Mouse (Mus musculus) hindbrain, embryonic 10.5 days (tissue): Measurements from ENCODE around the gene Sipa1l1. TPM values are rescaled to one million over a fixed set of nuclear protein-coding genes. Genes with fewer than 3 reads are reported as not detected.
A peak's percentile ranks its signal among the peaks of the same experiment; 100 is the strongest.

Experiments used
- DNase-seq: peaks from one replicate; pipeline ENCODE4 v3.0.0-alpha.2; 2017; ENCODE audit warnings: low spot score
- H3K27ac ChIP-seq: fragments of 300-500 bp; sonication (generic); 2 replicates; pipeline ENCODE4 v1.5.1; 2016; ENCODE audit warnings: mild to moderate bottlenecking, moderate library complexity
- H3K27me3 ChIP-seq: fragments of 300-500 bp; sonication (generic); 2 replicates; pipeline ENCODE4 v1.6.1; 2016; ENCODE audit warnings: mild to moderate bottlenecking; ENCODE audit not compliant: poor library complexity, insufficient read depth, severe bottlenecking
- H3K36me3 ChIP-seq: fragments of 300-500 bp; sonication (generic); 2 replicates; pipeline ENCODE4 v1.6.1; 2016; ENCODE audit warnings: mild to moderate bottlenecking, moderate library complexity
- H3K4me1 ChIP-seq: fragments of 300-500 bp; sonication (generic); replicated peaks from 2 replicates; pipeline ENCODE4 v1.6.1; 2016; ENCODE audit warnings: mild to moderate bottlenecking
- H3K4me3 ChIP-seq: fragments of 300-500 bp; sonication (generic); 2 replicates; pipeline ENCODE4 v1.5.1; 2016; ENCODE audit warnings: mild to moderate bottlenecking, moderate library complexity
- H3K9me3 ChIP-seq: fragments of 300-500 bp; sonication (generic); 2 replicates; pipeline ENCODE4 v1.6.1; 2016; ENCODE audit warnings: mild to moderate bottlenecking, moderate library complexity
- WGBS: fragments of 180-500 bp; shearing (Covaris S2); methylation state at CpG from one replicate; pipeline ENCODE4 v1.1.7; 2016; 5-methylcytosine and 5-hydroxymethylcytosine counted together
- polyA plus RNA-seq: library from polyadenylated mRNA; unstranded; fragments of >200 nt; fragmentation: Nextera tagmentation; extraction: Ambion mirVana; gene quantifications from 2 replicates; pipeline ENCODE4 v1.2.1, GENCODE M21; 2016

Sipa1l1 gene
- polyA plus RNA-seq, 1 experiment from 2014 or later = 26.0 TPM

DNA sequence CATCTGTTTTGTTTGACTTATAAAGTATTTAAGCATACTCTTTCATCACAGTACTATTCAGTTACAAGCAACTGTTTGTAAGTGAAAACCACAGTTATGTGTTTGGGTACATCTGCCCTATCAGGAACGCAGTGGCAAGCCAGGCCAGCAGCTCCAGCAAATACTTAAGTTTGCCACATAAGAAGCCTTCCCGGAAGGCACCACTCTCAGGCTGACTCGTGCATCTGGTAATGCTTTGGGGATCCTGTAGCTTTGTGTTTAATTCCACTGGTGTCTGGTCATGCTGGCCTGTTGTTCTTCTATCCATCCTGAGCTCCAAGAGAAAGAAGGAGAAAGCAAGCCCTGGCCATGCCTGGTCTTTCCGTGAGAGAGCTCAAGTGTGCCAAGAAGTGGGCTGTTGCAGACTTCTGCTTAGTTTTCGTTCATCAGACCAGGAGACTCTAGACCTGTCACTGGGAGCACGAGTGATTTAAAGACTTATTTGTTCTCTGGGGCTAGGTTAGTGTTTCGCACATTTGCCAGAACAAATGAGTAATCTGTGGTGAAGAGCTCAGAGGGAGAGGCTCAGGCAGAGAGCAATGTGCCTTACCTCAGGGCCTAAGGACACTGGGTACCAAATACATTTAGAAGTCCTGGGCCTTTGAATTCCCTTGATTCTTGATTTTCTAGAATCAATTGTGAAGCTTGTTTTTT lies 153.8 kb downstream of the Sipa1l1 start:
- no peak overlapping the region for H3K27ac ChIP-seq
- 73% methylated on average over 7 of the region's 7 CpGs for WGBS
- DNase-seq = no peak
- no peaks in the 10 kb centered on the region for H3K36me3 ChIP-seq
- H3K4me1 ChIP-seq = peaks cover 7% of the 10 kb centered on the region; the same call in 1 of the 2 replicates
- H3K4me3 ChIP-seq = no peak overlapping the region
- no peaks in the 10 kb centered on the region for H3K9me3 ChIP-seq
- H3K27me3 ChIP-seq = no peaks in the 10 kb centered on the region

DNA sequence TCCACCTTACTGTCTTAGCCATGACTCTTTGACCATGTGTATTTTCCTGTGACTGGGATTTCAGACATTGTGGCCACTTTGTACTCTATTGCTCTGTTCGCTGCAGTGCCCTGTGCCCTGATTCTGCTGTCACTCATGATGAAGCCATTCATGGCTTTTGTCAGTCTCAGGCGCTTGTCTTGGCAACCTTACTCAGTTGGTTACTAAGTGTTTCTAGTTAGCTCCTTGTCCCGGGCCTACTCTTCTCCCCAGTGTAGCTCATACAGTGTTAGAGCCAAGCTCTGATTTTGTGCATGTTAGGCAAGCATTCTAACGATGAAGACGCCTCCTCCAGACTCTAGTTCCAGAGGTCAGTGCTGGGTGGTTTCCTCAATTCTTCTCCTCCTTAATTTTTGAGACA lies 155.5 kb downstream of the Sipa1l1 start:
- no peak for DNase-seq
- Histone ChIP-seq H3K27me3 (no peaks in the 10 kb centered on the region), H3K4me3 (no peak overlapping the region), H3K9me3 (no peaks in the 10 kb centered on the region), H3K36me3 (no peaks in the 10 kb centered on the region), H3K27ac (no peak overlapping the region), H3K4me1 (peaks cover 7% of the 10 kb centered on the region; the same call in 1 of the 2 replicates)
- WGBS = 78% methylated on average over 5 of the region's 5 CpGs

DNA sequence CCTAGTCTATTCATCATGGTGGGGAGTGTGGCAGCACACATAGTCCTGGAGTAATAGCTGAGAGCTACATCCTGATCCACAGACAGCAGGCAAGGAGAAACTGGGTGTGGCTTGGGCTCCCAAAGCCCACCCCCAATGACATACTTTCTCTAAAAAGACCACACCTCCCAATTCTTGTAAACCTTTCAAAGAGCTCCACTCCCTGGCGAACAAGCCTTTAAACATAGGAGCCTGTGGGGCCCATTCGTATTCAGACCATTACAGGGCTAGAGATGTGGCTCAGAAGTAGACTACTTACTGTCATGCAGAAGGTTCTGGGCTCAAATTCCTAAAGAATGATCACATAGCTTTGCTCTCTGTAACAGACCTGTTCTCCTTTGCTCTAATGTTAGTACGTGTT lies 156.4 kb downstream of the Sipa1l1 start:
- 90% methylated on average over 3 of the region's 3 CpGs for WGBS
- H3K27me3 ChIP-seq = no peaks in the 10 kb centered on the region
- H3K4me1 ChIP-seq = peaks cover 7% of the 10 kb centered on the region; the same call in 1 of the 2 replicates
- H3K9me3 ChIP-seq = no peaks in the 10 kb centered on the region
- no peak overlapping the region for H3K4me3 ChIP-seq
- no peak overlapping the region for H3K27ac ChIP-seq
- no peaks in the 10 kb centered on the region for H3K36me3 ChIP-seq
- DNase-seq = no peak

DNA sequence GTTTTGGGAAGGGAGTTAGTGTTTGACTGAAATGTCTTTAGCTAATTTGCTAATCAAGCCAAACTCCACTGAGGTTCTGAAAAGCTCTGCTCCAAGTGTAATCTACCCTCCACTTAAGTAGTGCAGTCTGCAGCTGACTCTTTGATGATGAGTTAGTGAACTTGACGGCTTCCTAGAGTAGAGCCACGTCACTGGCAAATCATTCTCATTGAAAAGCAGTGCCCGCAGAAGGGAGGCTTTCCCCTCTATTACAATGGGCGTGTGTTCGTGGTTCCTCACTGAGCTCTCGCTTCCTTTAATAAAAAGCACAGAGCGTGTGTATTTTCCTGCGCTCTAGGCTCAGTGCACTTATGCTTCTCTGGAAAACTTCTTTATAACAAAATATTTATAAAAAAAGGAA lies 157.3 kb downstream of the Sipa1l1 start:
- Histone ChIP-seq H3K27ac (no peak overlapping the region), H3K36me3 (no peaks in the 10 kb centered on the region), H3K27me3 (no peaks in the 10 kb centered on the region), H3K4me3 (no peak overlapping the region), H3K4me1 (peaks cover 7% of the 10 kb centered on the region; the same call in 1 of the 2 replicates), H3K9me3 (no peaks in the 10 kb centered on the region)
- WGBS = 80% methylated on average over 8 of the region's 8 CpGs
- no peak for DNase-seq

DNA sequence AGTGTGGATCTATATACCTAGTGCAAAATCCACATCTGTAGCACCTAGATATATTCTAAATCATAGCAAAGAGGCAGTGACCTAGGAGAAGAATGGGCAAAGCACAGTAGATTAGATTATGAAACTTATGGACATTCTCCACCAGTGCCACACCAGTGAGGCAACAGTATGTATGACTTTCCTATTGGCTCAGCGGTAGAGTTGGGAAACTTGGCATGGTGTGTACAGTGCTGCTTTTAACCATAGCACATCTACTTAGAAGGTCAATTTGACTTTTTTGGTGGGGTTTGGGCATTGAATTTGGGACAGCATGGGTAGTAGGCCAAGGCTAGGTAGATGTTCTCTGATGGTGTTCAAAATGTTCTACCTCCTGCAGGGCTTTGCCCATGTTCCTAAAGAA lies 159.0 kb downstream of the Sipa1l1 start:
- Histone ChIP-seq H3K27ac (no peak overlapping the region), H3K4me3 (no peak overlapping the region), H3K9me3 (no peaks in the 10 kb centered on the region), H3K27me3 (no peaks in the 10 kb centered on the region), H3K4me1 (peaks cover 5% of the 10 kb centered on the region; the same call in 1 of the 2 replicates), H3K36me3 (no peaks in the 10 kb centered on the region)
- WGBS = 100% methylated on average over 1 of the region's 1 CpGs
- DNase-seq = no peak

DNA sequence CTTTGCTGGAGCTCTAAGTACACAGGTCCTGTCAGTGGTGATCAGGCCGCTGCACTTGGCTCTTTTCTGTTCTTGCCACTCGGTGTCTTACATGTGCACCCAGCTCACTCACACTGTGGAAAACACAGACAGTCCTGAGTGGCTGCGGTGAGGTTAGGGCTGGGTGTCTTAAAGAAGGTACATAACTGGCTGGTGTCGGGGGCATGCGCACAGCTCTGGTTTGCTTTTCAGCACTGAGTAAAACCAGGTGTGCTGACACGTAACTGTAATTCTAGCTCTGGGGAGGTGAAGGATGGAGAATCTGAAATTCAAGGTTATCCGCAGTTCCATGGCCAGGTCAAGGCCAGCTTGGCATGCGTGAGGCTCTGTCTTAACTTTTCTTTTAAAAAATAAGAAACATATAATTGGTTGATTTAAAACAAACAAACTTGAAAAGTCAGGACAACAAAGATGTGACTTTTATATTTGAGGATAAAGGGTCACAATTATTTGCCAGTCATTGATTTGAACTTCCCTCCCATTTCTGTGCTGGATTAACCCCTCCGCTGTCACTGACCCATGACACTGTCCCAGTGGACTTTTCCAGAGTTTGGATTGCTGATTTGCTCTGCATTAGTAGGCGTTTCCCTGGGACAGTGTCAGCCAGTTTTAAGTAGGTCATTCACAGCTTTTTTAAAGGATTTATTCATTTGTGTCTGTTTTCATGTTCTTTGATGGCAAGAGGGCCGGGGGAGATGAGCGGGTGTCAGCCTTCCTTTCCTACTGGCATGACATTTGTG lies 163.9 kb downstream of the Sipa1l1 start:
- Histone ChIP-seq H3K4me1 (peaks cover 27% of the 10 kb centered on the region), H3K27me3 (no peaks in the 10 kb centered on the region), H3K36me3 (no peaks in the 10 kb centered on the region), H3K27ac (no peak overlapping the region), H3K4me3 (no peak overlapping the region), H3K9me3 (no peaks in the 10 kb centered on the region)
- no peak for DNase-seq
- WGBS = 75% methylated on average over 12 of the region's 12 CpGs

DNA sequence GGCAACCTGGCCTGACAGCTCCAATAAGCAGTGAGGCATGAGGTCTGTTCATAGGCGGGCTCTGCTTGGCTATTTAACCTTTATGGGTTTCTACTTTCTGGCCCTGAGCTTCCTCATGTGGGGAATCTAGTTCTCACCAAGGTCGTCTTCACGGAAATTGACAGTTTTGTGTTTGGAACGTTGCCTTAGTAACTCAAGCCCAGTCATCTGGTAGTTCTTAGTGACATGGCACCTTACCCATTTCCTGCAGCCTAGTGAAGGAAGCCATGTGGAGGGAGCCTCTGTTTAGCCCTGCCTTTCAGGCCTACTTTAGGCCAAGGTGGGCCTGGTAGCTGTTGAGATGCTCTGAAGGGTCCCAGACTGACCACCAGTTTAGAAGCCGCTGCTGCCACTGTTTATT lies 164.9 kb downstream of the Sipa1l1 start:
- no peaks in the 10 kb centered on the region for H3K27me3 ChIP-seq
- H3K27ac ChIP-seq = no peak overlapping the region
- 73% methylated on average over 5 of the region's 5 CpGs for WGBS
- peaks cover 30% of the 10 kb centered on the region for H3K4me1 ChIP-seq
- DNase-seq = no peak
- H3K9me3 ChIP-seq = no peaks in the 10 kb centered on the region
- no peaks in the 10 kb centered on the region for H3K36me3 ChIP-seq
- H3K4me3 ChIP-seq = no peak overlapping the region

DNA sequence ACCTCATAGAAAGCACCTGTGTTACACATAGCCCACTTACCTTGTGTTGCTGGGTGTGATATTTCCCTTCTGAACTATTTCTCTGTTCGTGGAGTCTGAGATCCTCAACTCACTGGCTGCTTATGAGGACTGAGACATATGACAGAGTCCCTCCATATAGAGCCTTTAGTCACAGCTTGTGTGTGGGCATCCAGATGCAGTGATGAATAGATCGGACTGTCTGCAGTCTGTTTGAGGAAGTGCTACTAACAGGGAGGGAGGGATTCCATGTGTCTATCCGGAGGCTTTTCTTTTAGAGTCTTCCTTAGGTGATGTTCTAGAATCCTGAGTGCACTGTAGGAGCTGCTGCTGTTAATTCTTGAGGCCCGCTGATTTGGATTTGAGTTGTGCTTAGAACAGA lies 165.4 kb downstream of the Sipa1l1 start:
- DNase-seq = no peak
- no peaks in the 10 kb centered on the region for H3K36me3 ChIP-seq
- H3K27me3 ChIP-seq = no peaks in the 10 kb centered on the region
- H3K4me3 ChIP-seq = no peak overlapping the region
- H3K27ac ChIP-seq = no peak overlapping the region
- no peaks in the 10 kb centered on the region for H3K9me3 ChIP-seq
- H3K4me1 ChIP-seq = peaks cover 35% of the 10 kb centered on the region
- WGBS = 48% methylated on average over 4 of the region's 4 CpGs

DNA sequence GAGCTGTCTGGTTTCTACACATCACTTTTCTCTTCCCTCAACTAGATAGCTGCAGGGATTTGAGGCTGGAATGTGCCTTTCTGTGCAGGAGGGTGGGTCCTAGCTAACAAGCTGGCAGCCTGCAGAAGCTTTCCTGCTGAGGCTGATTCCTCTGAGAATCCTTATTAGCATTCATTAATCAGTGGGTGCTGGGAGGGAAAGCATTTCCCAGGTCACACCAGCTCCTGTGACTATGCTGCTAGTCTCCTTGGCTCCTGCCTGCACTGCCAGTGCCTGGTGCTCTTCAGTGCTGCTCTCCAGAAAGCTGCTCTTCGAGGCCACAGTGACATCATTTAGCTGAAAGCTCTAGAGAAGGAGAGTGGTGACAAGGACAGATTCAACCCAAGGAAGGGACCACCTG lies 166.0 kb downstream of the Sipa1l1 start:
- Histone ChIP-seq H3K4me1 (peaks cover 39% of the 10 kb centered on the region), H3K27me3 (no peaks in the 10 kb centered on the region), H3K27ac (peak overlapping the region; percentile 59), H3K9me3 (no peaks in the 10 kb centered on the region), H3K4me3 (no peak overlapping the region), H3K36me3 (no peaks in the 10 kb centered on the region)
- DNase-seq = no peak
- 24% methylated on average over 1 of the region's 1 CpGs for WGBS

DNA sequence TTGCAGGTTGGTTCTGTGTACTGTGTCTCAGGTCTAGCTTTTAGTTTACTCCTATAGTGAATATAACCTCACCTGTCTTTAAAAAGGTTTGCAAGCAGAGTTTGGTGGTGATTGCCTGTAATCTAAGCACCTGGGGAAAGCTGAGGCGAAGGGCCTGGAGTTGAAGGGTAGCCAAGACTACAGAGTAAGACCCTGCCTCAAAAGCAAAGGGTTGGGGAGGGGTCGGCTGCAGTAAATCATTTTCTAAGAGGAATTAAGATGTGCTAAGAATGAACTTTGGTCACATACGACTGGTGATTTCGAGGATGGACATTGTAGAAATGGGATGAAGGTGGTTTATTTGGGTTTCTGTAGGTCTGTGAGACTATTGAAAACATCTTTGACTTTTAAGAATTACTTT lies 169.4 kb downstream of the Sipa1l1 start:
- Histone ChIP-seq H3K4me1 (peaks cover 31% of the 10 kb centered on the region), H3K27ac (no peak overlapping the region), H3K9me3 (no peaks in the 10 kb centered on the region), H3K36me3 (peaks cover 24% of the 10 kb centered on the region), H3K27me3 (no peaks in the 10 kb centered on the region), H3K4me3 (no peak overlapping the region)
- no peak for DNase-seq
- WGBS = 88% methylated on average over 4 of the region's 4 CpGs

DNA sequence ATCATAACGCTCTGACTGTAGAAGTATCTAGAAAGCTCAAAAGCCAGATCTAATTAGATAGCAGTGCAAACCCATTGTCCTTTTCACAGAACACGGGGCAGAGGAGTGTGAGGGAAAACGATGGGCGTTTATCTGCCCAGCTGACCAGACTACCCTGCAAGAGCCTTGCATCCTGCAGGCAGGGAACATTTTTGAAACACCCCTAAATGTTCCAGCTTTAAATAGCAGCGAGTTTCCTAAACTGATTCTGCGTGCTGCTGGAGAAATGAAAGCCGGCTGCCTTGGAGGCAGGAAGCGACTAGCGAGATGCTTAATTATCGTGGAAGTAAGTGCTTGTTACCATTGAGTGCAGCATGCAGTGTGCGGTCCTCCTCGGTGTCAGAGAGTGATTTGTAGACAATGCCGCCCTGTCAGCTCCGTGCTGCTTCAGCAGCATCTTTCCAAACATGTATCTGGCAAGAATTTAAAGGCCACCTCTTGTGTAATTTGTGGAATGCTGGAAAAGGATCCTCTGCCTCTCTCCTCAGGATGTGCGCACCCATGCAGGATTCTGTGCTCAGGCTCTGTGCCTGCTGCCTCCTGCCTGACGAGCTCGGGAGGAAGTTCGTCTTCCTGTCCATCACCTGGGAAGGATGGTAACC lies 170.2 kb downstream of the Sipa1l1 start:
- H3K27me3 ChIP-seq = no peaks in the 10 kb centered on the region
- peak overlapping the region; percentile 59 for H3K27ac ChIP-seq
- H3K4me1 ChIP-seq = peaks cover 23% of the 10 kb centered on the region
- WGBS = 37% methylated on average over 18 of the region's 18 CpGs
- no peaks in the 10 kb centered on the region for H3K9me3 ChIP-seq
- H3K36me3 ChIP-seq = peaks cover 25% of the 10 kb centered on the region
- DNase-seq = no peak
- peak overlapping the region; percentile 28; the same call in 1 of the 2 replicates for H3K4me3 ChIP-seq

DNA sequence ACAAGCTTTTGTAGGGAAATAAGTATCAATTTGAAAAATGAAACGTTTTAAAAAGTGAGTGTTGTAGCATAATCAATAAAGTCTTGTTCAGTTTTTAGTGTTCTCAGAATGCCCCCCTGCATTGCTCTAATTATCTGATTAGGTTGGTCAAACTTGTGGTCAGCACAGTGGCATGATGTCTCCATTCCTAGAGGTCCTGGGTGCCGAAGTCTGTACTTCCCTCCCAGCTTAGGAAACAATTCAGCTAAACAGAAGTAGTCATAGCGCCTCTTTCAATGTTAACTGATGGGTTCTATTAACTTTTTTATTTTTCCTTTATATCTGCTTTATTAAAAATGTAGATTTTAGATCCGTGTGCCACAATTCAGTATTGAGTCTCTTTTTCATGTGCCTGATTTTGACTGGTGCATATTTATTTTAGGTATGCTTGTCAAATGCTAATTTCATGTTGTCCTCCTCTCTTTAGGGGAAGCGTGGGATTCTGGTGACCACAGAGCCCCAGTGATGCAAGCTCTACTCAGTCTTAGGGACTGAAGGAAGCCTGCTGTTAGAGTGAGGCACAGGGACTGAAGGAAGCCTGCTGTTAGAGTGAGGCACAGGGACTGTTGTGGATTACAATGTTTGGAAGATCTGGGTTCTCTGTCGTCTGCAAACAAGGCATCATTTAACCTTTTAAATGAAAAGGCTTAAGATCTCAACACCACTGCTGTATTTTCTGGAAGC lies 171.2 kb downstream of the Sipa1l1 start:
- no peaks in the 10 kb centered on the region for H3K27me3 ChIP-seq
- no peaks in the 10 kb centered on the region for H3K9me3 ChIP-seq
- no peak overlapping the region for H3K4me3 ChIP-seq
- 83% methylated on average over 6 of the region's 6 CpGs for WGBS
- peaks cover 25% of the 10 kb centered on the region for H3K36me3 ChIP-seq
- peaks cover 13% of the 10 kb centered on the region for H3K4me1 ChIP-seq
- no peak overlapping the region for H3K27ac ChIP-seq
- no peak for DNase-seq
